Mouse (Mus musculus): Measurements from ENCODE around the gene Coro1c.

Gene Coro1c

DNA sequence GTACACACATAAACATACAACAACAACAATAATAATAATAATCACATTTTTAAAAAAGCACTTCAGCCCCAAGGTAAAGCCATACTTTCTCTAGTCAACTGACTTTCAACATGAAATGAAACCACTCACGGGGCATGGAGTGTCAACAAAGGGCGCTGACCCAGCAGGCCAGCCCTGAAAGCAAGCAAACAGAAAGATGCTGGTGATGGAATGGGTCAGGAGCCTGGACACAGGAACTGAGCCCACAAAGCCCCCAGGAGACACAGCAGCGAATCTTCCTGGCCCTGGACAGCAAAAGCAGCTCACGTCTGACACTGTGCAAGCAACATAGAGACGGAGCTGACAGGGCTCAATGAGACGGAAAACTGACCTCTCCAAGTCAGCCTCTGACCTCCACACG is 23.8 kb downstream of the Coro1c start:
- DNase-seq (ENCODE audit: low spot score in 2 of 2): no peak

DNA sequence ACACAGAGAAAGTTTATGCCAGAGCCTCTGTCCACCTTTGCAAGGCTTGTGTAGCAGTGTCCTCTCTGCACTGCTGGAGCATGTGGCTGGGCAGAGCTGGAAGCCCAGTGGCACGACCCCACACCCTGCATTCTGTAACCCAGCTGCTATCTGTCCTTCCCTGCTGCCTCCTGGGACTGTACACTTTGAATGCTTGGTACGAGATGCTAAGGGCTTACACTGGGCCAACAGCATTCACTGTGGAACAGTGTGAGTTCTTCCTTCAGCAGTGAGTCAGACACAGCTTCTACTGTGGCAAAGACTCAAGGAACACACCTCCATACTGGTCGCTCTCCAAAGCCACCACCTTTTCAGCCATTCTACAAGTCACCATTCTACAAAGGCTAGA is 25.2 kb downstream of the Coro1c start:
- no peak for DNase-seq (ENCODE audit: low spot score in 2 of 2)

DNA sequence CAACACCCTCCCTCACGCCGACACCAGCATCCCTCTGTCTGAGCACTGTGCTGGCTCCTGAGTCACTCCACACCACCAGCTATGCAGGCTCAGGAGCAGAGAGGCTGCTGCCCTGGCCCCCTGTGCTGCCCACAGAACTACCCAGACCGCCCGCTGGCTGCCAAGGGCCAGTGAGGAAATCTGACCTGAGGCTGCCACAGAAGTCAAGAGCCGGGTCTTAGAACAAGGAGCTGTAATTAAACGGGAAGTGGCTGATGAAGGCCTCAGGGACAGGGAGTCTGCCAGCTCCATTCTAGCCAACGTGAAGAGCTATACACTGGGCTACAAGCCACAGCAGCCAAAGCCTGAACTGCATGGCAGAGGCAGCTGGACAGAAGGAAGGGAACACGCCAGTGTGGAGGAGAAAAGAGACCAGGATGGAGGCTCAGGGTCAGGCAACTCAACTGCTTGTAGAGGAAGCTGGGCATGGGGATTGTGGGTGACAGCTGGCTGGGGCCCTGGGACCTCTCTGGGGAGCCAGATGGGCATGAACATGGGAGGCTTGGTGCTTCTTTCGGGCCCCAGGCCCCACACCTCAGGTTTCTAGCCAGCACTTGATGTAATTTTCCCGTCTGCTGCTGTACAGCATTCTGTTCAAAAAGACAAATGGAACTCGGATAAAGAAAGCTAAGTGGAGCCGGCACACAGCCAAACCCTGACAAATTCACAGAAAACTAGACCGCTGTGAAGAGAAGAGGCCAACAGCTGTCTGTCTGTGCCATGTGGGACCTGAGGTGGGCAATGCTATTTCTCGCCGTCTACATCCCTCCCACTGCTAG is 25.8 kb downstream of the Coro1c start:
- no peak for DNase-seq (ENCODE audit: low spot score in 2 of 2)

DNA sequence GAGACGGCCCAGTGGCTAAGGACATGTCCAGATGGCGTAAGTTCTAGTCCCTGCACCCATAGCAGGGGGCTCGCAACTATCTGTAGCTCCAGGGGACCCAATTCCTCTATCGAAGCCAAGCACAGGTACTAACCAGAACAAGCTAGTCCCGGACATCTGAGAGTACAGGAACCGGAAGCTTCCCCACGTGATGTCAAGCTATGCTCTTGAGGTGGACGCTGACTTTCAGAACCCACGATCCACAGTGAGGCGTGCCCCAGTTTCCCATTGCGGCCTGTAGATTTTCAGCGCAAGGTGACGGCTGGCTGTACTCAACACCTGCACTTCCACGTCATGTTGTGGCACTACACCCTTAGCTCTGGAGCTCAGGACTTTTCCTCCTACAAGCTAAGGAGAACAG is 27.4 kb downstream of the Coro1c start:
- no peak for DNase-seq (ENCODE audit: low spot score in 2 of 2)

DNA sequence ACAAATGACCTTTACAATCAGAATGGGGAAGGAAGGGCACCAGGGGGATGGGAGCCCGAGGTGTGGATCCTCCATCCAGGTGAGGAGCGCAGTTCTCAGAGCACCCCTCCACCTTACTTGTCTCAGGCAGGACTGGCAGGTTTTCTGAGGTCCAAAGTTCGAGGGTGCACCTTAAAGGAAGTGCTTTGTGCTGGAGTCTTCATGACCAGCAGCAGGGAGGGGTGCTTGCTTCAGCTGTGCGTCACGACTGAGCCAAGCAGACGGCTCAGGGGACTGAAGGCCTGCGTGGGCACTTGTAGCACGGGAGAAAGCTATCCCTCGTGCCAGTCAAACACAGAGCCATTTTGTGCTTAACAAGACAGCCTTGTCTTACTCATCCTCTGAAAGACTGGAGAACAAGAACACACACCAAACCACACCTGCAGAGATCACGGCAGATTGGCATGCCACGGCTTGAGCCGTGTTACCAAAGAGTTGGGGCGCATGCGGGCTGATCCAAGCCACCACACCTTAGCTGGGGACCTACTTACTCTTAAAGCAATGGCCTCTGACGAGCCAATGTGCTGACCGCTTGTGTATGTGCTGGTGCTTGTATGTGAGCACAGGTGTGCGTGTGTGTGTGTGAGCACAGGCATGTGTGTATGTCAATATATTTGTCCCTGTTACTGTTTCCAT is 29.5 kb downstream of the Coro1c start:
- DNase-seq (ENCODE audit: low spot score in 2 of 2): no peak

DNA sequence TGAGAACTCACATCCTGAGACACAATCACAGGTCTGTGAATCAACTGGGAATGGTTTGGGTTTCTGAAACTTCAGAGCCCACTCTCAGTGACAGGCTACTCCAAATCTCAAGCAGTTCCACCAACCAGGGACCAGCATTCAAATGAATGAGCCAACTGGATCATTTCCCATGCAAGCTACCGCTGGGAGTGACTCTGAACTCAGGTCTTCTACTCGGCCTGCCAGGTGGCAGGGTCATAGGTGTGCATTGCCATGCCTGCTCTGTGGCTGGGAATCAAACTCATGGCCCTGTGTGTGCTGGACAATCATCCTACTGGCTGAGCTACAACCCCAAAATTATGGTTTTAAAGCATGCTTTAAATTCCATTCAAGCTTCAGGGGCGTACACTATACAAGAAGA is 31.0 kb downstream of the Coro1c start:
- DNase-seq (ENCODE audit: low spot score in 2 of 2): no peak

DNA sequence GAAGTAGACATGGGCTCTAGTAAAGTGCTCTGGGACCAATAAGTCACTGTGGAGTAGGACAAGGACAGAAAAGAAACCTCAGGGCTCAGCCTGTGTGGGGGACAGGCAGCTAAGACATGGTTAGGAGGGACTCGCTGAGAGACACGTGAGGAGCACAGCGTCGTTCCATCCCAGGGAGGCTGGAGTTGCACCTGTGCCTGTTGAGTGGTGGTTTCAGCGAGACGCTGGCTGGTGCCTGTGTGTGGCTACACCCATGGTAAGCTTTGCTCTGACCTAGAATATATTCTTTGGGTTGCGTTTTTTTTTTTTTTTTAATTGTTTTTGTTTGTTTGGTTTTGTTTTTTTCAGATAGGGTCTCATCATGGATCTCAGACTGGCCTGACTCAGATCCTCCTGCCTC is 32.4 kb downstream of the Coro1c start:
- DNase-seq (ENCODE audit: low spot score in 2 of 2): no peak

DNA sequence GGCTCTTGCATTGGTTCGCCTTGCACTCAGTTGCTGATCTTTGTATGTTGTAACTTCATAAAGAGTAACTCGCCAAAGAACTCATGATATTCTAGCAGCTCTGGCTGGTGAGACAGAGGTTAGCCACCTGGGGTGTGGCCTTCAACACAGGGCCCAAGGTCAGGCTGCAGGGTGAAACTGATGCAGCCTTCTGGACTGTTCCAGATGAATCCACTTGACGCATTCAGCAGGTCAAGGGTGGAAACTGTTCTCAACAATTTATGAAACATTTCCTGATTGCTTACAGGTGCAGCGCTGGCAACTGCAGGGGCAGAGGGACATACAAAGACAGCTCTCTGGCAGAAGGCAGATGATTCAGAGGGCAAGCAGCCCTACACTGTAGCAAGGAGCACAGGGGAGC is 32.9 kb downstream of the Coro1c start:
- no peak for DNase-seq (ENCODE audit: low spot score in 2 of 2)

DNA sequence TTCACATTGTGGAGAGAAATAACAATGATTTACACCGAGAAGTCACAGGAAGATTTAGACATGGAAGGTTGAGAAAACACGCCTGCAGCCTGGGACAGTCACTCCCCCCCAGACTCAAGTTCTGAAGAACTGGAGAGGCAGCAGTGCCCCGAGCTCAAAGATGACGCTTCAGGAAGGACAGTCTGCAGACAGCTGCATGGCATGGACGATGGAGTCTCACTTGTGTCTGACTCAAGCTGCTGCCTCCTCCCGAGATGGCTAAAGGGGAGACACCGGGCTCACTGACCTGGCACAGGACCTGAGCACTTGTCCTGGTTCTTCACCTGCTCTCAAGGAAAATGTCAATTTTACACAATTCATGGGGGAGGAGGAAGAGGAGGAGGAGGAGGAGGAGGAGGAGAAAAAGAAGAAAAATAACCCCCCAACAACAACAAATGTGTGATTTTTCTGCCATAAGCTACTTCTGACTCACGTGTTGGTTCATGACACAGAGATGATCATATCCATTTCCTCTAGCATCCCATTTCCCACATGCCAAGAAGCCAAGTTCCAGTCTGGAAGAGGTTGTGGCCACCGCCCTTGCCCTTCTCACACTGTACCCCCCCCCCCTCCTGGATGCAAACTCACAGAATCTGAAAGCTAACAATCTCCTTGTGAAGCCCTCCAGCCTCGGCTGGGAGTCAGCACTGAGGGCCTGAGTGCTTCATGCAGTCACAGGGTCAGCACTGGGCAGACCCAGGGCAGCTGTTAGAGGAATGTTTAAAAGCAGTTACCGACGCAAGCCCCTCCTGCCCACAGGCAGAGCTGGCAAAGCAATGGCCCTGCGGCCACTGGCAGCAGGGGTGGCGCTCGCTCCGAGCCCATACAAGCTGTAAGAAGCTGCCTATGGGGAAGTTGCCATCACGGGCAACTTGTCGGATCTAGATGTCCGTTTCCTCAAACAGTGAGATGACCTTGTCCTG is 34.2 kb downstream of the Coro1c start:
- no peak for DNase-seq (ENCODE audit: low spot score in 2 of 2)

DNA sequence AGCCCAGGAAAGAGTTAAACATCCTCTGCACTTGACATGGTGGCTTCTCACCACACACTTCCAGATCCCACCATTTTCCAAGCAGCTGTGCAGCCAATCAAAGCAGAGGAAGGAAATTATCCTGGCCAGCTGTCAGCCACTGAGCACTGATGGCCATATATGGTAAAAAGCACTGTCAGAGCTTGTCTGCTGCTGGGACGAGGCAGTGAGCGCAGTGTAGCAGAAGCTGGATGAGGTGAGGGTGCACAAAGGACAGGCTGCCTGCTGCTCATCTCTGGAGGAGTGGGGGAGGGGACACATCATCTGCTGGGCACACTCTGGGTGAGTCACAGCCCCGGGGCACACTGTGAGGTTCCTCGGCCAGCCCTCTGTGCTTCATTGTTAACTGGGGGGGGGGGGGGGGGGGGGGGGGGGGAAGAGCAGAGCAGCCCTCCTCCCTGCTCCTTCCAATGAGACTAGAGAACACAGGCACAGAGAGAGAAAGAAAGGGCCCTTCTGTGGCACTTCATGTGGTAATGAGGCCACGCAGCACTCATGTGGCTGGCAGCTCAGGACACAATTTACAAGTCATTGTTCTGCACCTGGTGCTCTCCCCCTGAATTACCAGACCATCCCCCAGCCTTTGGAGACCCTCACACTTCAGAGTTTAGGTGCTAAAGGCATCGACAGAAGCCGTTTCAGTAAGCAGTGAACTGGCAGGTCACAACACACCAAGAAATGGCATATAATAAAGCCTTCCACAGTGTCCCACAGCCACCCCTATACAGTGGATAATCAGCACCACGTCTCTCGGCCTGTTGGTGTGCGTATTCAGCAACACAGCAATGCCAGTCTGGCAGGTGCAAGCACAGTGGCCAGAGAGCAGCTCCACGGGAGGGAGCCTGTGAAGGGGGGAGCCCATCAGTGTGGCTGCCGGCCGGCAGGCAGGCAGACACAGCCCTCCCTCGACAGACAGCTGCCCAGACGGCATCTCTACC is 35.3 kb downstream of the Coro1c start:
- peak; percentile 85 to 89 for DNase-seq (ENCODE audit: low spot score in 2 of 2)

DNA sequence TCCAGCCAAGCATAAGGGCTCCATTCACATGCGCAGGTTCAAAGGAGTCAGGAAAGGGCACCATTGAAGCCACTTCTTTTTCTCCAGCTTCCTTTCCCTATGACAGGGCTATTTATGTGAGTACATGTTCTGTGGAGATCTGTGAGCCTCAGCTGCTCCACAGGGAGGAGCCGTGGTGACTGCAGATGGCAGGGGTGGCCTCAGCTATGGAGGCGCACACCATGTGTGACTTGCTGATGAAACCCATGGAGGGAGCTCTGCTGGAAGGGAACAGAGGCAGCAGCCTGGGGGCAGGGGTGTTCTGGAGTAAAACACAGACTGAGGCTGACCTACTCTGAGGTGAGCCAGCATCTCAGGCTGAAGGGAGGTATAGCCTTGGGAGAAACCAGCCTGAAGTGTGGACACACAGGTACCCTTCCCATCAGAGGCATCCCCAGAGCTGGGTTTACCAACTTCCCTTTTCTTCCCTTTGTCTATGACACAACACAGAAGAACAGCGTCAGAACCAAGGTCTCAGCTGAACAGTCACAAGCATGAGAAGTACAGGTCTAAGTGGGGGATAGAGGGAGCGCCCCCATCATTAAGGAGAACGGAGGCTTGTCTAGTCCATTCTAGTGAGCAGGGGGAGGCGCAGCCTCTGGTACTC is 36.5 kb downstream of the Coro1c start:
- no peak for DNase-seq (ENCODE audit: low spot score in 2 of 2)

DNA sequence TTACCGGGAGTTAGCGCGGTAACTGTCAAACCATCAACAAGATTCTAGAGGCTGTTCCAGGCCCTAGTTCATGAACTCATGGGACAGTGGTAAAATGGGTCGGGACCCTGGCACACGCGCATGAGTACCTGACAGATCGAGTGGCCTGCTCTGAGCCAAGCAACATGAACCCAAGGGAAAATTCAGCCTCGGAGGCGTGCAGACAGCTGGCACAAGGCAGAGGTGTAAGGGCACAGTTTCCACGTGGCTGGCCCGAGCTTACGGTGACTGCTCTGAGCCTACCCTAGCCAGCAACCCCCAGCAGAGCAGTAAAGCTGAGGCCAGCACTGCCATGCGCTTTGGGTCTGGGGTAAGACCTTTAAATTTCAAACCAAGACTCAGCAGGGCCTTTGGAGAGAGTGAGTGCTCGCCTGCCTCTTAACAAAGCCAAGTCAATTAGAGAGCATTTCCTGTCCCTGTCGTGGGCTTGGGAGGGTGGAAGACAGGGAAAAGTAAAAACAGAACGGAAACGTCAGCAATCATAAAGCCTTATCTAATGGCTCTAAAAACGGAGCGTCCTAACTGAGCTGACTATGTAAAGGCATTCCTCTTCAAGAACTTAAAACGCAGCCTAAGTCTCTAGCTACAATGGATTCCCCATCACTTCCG is 38.0 kb downstream of the Coro1c start:
- no peak for DNase-seq (ENCODE audit: low spot score in 2 of 2)

DNA sequence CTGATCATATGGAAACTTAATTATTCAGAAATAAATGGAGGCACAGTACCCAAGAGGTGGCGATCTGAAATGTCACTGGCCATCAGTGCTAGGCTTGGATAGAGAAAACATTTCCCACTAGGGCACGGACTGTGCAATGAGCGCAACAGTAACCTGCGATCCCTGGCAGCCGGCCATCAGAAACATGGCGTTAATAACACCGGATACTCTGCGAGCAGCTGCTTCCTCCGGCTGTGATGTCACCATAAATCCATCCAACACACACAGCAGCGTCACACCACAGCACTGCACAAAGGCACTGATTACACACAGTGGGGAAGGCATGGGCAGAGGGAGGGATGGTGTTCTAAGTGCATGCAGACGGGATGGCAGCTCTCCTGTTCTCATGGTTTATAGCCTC is 39.4 kb downstream of the Coro1c start:
- DNase-seq (ENCODE audit: low spot score in 2 of 2): peak; percentile 80 to 81

DNA sequence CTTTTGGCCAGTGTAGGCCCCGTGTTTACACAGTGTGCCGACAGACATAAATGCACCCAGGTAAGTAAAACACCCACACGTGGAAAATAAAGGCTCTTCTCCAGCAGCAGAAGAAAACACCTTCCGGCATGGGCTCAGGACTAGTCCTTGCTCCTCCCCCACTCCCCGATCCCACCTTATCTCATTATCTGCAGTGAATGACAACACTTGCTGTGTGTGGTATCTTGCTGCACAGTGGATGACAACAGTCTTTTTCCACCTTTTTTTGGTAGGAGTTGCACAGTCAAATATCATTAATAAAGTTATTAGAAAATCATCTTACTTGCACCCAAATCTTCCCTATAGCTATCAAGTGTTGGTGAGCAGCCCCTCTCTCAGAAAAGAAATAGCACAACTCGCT is 43.6 kb downstream of the Coro1c start:
- no peak for DNase-seq (ENCODE audit: low spot score in 2 of 2)

DNA sequence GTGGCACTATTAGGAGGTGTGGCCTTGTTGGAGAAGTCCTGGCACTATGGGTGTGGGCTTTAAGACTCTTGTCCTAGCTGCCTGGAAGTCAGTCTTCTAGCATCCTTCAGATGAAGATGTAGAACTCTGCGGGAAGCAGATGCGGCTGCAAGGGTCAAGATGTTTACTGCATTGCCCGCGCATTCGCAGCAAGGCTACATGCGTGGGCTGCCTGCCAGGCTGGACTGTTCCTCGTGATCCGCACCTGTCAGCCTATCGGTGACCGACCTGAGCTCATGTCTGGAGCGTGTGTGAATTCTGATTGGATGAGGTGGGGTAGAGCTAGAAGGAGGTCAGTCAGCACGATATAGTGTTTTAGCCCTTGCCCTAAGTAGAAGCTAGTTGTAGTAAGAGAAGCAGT is 44.6 kb downstream of the Coro1c start:
- no peak for DNase-seq (ENCODE audit: low spot score in 2 of 2)

DNA sequence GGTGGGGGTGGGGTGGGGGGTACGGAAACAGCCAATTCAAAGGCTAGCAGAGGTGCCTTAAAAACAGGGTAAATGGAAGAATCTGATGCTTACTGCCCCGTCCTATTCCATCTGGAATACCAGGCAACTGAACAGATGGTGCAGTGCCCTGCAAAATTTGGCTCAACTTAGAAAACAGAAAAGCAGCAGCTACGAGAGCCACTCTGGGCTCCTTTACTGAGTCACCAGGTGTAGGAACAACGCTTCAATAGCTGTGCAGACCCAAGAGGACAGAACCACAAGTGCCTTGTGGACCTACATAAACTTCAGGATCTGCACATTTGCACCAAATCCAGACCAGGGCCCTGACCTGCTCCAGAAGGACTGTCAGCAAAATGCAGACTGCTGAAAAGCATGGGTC is 46.1 kb downstream of the Coro1c start:
- no peak for DNase-seq (ENCODE audit: low spot score in 2 of 2)

DNA sequence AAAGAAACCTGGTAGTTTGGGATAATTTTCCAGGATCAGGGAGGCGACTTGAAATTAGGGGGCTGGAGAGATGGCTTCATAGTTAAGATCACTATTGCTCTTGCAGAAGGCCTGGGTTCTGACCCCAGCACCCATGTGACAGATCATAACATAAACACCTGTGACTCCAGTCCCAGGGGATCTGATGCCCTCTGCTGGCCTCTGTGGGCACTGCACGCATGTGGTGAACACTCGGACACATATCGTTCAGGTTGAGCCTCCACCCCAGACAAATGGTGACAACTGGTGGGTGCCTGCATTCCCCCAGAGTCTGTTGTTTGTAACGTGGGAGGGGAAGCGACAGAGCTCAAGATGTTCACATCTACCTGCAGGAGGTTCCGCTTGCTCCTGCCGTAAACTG is 47.3 kb downstream of the Coro1c start:
- no peak for DNase-seq (ENCODE audit: low spot score in 2 of 2)

DNA sequence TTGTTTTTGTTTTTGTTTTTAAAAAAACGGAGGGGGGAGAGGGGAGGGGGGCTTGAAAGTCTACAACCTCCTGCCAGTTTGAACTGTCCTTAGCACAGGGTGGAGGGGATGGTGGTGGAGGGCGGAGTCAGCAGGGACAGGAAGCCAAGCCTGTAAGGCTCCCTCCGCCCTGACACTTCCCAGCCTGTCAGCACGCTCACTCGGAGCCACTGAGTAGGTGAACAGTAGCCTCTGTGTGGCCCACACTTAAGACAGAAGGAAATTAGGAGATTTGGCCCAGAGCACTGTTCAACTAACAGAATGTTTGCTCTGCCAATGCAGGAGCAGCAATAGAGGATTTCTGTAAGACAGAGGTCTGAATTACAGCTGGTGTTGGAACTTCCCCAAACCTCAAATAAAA is 49.6 kb downstream of the Coro1c start:
- peak; percentile 70 to 75 for DNase-seq (ENCODE audit: low spot score in 2 of 2)

DNA sequence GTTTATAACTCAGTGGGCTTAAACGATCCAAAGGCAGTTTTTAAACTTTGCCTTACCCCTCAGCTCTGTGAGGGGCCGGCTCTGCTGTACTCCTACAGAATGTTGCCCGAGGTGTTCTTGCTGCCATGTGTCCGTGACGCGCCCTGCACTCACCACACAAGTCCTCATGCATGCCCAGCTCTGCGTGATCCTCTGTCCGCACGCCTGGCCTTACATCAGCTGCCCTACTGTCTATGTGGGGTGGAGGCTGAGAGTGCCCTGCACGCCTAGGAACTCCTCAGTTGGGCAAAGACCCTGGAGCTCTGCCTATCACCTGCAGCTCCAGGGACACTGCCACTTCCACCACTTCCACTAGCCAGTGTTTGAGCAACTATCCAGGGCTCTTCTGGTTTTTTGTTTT is 50.0 kb downstream of the Coro1c start:
- no peak for DNase-seq (ENCODE audit: low spot score in 2 of 2)

DNA sequence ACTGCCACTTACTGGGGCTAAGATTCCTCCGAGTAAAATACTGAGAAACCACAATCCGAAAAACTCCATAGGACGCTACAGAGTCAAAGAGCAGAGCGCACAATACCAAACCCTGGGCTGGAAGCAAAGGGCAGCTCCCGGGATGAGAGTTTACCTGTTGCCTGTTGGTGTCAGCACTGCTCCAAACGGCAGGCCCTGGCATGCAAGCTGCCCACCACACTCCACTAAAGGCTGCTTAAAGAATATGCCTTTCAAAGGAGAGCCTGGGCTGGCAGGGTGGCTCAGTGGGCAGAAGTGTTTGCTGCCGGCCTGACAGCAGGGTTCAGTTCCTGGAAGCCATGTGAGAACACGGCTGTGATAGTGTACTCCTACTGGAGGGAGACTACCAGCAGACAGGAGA is 50.9 kb downstream of the Coro1c start:
- no peak for DNase-seq (ENCODE audit: low spot score in 2 of 2)

All from heart, adult 9 months (tissue).